Mouse (Mus musculus) retina, adult 2 months (tissue): ENCODE results near the gene Ksr2.

Experiments
- DNase-seq: peaks from one replicate; pipeline ENCODE4 v3.0.0-alpha.2; 2012; ENCODE audit warnings: low read depth, low spot score

The Ksr2 gene

GRCm38 (mm10) chr5:117522471-117522870 lies 108.7 kb downstream of the Ksr2 start:
- no peak for DNase-seq

GRCm38 (mm10) chr5:117523010-117523409 lies 109.2 kb downstream of the Ksr2 start:
- DNase-seq = no peak

GRCm38 (mm10) chr5:117530991-117531390 lies 117.2 kb downstream of the Ksr2 start:
- no peak for DNase-seq

- DNase-seq = no peak
These were observed 125.4 kb downstream of the Ksr2 start for GRCm38 (mm10) chr5:117539221-117539620.

- no peak for DNase-seq
These were observed 127.9 kb downstream of the Ksr2 start for GRCm38 (mm10) chr5:117541654-117542053.

GRCm38 (mm10) chr5:117546694-117547268 lies 133.0 kb downstream of the Ksr2 start:
- DNase-seq = no peak

- no peak for DNase-seq
These were observed 137.2 kb downstream of the Ksr2 start for GRCm38 (mm10) chr5:117550992-117551391.

GRCm38 (mm10) chr5:117552096-117552495 lies 138.3 kb downstream of the Ksr2 start:
- no peak for DNase-seq

GRCm38 (mm10) chr5:117554505-117554904 lies 140.7 kb downstream of the Ksr2 start:
- no peak for DNase-seq

GRCm38 (mm10) chr5:117556570-117556969 lies 142.8 kb downstream of the Ksr2 start:
- DNase-seq = no peak

- no peak for DNase-seq
These were observed 147.3 kb downstream of the Ksr2 start for GRCm38 (mm10) chr5:117561080-117561479.

GRCm38 (mm10) chr5:117566051-117566665 lies 152.4 kb downstream of the Ksr2 start:
- no peak for DNase-seq

- DNase-seq = no peak
These were observed 155.5 kb downstream of the Ksr2 start for GRCm38 (mm10) chr5:117569190-117569795.

GRCm38 (mm10) chr5:117572428-117572827 lies 158.6 kb downstream of the Ksr2 start:
- no peak for DNase-seq

- DNase-seq = no peak
These were observed 161.1 kb downstream of the Ksr2 start for GRCm38 (mm10) chr5:117574894-117575293.

- no peak for DNase-seq
These were observed 163.8 kb downstream of the Ksr2 start for GRCm38 (mm10) chr5:117577598-117577997.

- no peak for DNase-seq
These were observed 167.9 kb downstream of the Ksr2 start for GRCm38 (mm10) chr5:117581711-117582110.

GRCm38 (mm10) chr5:117584428-117584827 lies 170.6 kb downstream of the Ksr2 start:
- no peak for DNase-seq

- no peak for DNase-seq
These were observed 175.5 kb downstream of the Ksr2 start for GRCm38 (mm10) chr5:117589266-117589665.

GRCm38 (mm10) chr5:117593273-117593672 lies 179.5 kb downstream of the Ksr2 start:
- DNase-seq = no peak

GRCm38 (mm10) chr5:117596803-117597202 lies 183.0 kb downstream of the Ksr2 start:
- DNase-seq = no peak

- no peak for DNase-seq
These were observed 188.2 kb downstream of the Ksr2 start for GRCm38 (mm10) chr5:117602026-117602425.

- no peak for DNase-seq
These were observed 194.0 kb downstream of the Ksr2 start for GRCm38 (mm10) chr5:117607761-117608309.
